Mouse (Mus musculus) hindbrain, embryonic 15.5 days (tissue): ENCODE measurements around the gene Snf8. TPM values are rescaled to one million over a fixed set of nuclear protein-coding genes. Genes with fewer than 3 reads are reported as not detected.

ENCODE experiments used
- ATAC-seq: fragments of 200-750 bp; cut with Nextera tagmentation; 2 replicates; pipeline ENCODE4 v1.8.0; 2017; ENCODE audit warnings: low read depth, moderate number of reproducible peaks, moderate TSS enrichment; ENCODE audit not compliant: low FRiP score
- H3K27ac ChIP-seq: fragments of 300-500 bp; sonication (generic); replicated peaks from 2 replicates; pipeline ENCODE4 v1.5.1; 2015; ENCODE audit warnings: mild to moderate bottlenecking, inconsistent platforms
- H3K27me3 ChIP-seq: fragments of 300-500 bp; sonication (generic); 2 replicates; pipeline ENCODE4 v1.6.1; 2015; ENCODE audit warnings: control low read depth, inconsistent platforms
- H3K36me3 ChIP-seq: fragments of 300-500 bp; sonication (generic); 2 replicates; pipeline ENCODE4 v1.6.1; 2015; ENCODE audit warnings: control low read depth, inconsistent platforms
- H3K4me1 ChIP-seq: fragments of 300-500 bp; sonication (generic); replicated peaks from 2 replicates; pipeline ENCODE4 v1.6.1; 2015; ENCODE audit warnings: control low read depth, inconsistent platforms
- H3K4me2 ChIP-seq: fragments of 300-500 bp; sonication (generic); 2 replicates; pipeline ENCODE4 v1.6.1; 2015; ENCODE audit warnings: moderate library complexity, mild to moderate bottlenecking, inconsistent platforms
- H3K4me3 ChIP-seq: fragments of 300-500 bp; sonication (generic); 2 replicates; pipeline ENCODE4 v1.5.1; 2015; ENCODE audit warnings: mild to moderate bottlenecking, inconsistent platforms
- H3K9ac ChIP-seq: fragments of 300-500 bp; sonication (generic); 2 replicates; pipeline ENCODE4 v1.6.1; 2015; ENCODE audit warnings: inconsistent platforms
- H3K9me3 ChIP-seq: fragments of 300-500 bp; sonication (generic); 2 replicates; pipeline ENCODE4 v1.6.1; 2016; ENCODE audit warnings: control low read depth, inconsistent platforms
- WGBS: fragments of 180-500 bp; shearing (Covaris S2); methylation state at CpG from one replicate; pipeline ENCODE4 v1.1.7; 2015; 5-methylcytosine and 5-hydroxymethylcytosine counted together
- polyA plus RNA-seq: library from polyadenylated mRNA; unstranded; fragments of >200 nt; fragmentation: Nextera tagmentation; extraction: Ambion mirVana; gene quantifications from 2 replicates; pipeline ENCODE4 v1.2.1, GENCODE M21; 2015

Gene Snf8
- polyA plus RNA-seq, 1 experiment from 2014 or later: 129 TPM

DNA sequence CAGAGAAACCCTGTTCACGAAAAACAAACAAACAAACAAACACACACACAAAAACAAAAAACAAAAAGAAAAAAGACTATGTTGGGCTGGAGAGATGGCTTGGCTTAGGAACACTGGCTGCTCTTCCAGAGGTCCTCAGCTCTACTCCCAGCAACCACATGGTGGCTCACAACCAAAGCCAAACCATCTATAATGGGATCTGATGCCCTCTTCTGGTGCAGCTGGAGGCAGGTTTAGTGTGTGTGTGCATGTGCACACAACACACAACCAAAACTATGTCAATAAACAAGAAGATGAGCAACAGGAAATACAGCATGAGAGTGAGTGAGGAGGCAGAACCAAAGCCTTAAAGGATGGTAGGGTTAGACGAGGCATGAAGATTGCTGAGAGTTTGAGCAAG is 3.0 kb upstream of the Snf8 start:
- H3K4me1 ChIP-seq: peaks cover 22% of the 10 kb centered on the region
- no peaks in the 10 kb centered on the region for H3K9me3 ChIP-seq
- H3K9ac ChIP-seq: no peak overlapping the region
- H3K27ac ChIP-seq: no peak overlapping the region
- no peak for ATAC-seq
- H3K4me3 ChIP-seq: no peak overlapping the region
- no peaks in the 10 kb centered on the region for H3K36me3 ChIP-seq
- no peak overlapping the region for H3K4me2 ChIP-seq
- no peaks in the 10 kb centered on the region for H3K27me3 ChIP-seq
- WGBS: 95% methylated on average over 2 of the region's 2 CpGs

DNA sequence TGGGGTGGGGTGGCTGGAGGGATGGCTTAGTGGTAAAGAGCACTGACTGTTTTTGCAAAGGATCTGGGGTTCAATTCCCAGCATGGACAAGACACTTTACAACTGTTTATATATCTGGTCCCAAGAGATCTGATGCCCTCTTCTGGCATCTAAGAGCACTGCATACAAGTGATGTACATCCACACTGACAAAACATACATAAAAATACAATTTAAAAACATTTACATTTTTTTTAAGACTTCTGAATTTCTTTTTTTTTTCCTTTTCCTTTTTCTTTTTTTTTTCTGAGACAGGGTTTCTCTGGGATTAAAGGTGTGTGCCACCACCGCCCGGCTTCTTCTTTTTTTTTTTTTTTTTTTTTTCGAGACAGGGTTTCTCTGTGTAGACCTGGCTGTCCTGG is 1.4 kb upstream of the Snf8 start:
- H3K36me3 ChIP-seq: 0 out of 2 replicates have a peak, but pooled peaks cover 3% of the 10 kb centered on the region
- H3K27me3 ChIP-seq: no peaks in the 10 kb centered on the region

DNA sequence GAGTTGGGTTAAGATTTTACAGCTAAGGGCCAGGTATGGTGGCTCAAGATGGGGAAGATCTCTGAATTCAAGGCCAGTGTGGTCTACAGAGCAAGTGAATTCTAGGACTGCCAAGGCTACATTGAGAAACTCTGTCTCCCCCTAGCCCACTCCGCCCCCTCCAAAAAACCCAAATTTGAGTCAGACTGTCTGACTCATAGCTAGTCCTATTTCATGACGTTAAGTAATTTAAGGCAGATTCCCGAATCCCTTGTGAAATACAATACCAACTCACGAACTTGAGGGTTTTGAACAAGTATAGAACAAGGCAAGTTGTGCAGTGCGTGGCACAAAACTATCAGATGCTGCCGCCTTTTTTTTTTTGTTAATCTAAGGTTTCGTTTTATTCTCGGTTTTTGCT is 569 bp upstream of the Snf8 start:
- Histone ChIP-seq H3K36me3 (peaks cover 11% of the 10 kb centered on the region), H3K27me3 (no peaks in the 10 kb centered on the region), H3K4me3 (peak overlapping the region; percentile 86), H3K9ac (no peak overlapping the region), H3K9me3 (no peaks in the 10 kb centered on the region), H3K27ac (peak overlapping the region; percentile 72; the same call in 1 of the 2 replicates), H3K4me1 (peaks cover 25% of the 10 kb centered on the region), H3K4me2 (peak overlapping the region; percentile 91)
- ATAC-seq: no peak
- 46% methylated on average over 8 of the region's 8 CpGs for WGBS

More for the DNA sequence above, 1.4 kb upstream of the Snf8 start:
- Histone ChIP-seq H3K4me1 (peaks cover 25% of the 10 kb centered on the region), H3K27ac (no peak overlapping the region), H3K9me3 (no peaks in the 10 kb centered on the region), H3K4me2 (no peak overlapping the region), H3K9ac (no peak overlapping the region), H3K4me3 (no peak overlapping the region)
- no peak for ATAC-seq
- 86% methylated on average over 2 of the region's 3 CpGs for WGBS

DNA sequence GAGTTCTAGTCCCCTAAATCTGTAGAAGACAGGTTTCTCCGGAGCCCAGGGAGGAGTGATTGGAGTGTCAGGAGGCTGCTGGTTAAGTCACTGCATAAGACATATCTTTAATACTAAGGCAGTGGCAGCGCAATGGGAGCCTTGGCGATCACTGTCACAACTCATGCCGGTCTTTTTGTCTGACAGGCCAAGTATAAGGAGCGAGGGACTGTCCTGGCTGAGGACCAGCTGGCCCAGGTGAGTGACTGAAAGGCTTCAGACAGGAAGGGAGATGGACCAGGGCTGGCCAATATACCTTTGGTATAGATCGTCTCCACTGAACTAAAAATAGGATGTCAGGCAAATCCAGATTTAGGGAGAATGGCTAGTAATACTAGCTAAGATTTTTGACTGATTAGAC is 448 bp downstream of the Snf8 start:
- ATAC-seq: peak; percentile 48; the same call in 1 of the 2 replicates

DNA sequence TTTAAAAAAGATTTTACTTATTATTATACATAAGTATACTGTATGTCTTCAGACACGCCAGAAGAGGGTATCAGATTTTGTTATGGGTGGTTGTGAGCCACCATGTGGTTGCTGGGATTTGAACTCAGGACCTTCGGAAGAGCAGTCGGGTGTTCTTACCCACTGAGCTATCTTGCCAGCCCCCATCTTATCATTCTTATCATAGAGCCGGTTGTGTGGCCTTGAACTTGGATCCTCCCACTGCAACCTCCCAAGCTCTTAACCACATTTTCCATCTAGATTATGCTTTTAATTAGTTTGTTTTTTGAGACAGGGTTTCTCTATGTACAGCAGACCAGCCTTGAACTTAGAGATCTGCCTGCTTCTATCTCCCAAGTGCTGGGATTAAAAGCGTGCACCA is 2.8 kb downstream of the Snf8 start:
- no peak overlapping the region for H3K27ac ChIP-seq
- no peak for ATAC-seq
- no peaks in the 10 kb centered on the region for H3K27me3 ChIP-seq
- H3K9ac ChIP-seq: no peak overlapping the region
- H3K36me3 ChIP-seq: peaks cover 25% of the 10 kb centered on the region
- H3K4me1 ChIP-seq: peaks cover 25% of the 10 kb centered on the region
- no peak overlapping the region for H3K4me2 ChIP-seq
- H3K9me3 ChIP-seq: no peaks in the 10 kb centered on the region
- 94% methylated on average over 5 of the region's 5 CpGs for WGBS
- H3K4me3 ChIP-seq: no peak overlapping the region

More for the DNA sequence above, 448 bp downstream of the Snf8 start:
- Histone ChIP-seq H3K27ac (peak overlapping the region; percentile 72), H3K9me3 (no peaks in the 10 kb centered on the region), H3K36me3 (peaks cover 15% of the 10 kb centered on the region), H3K9ac (peak overlapping the region; percentile 60), H3K4me1 (peaks cover 25% of the 10 kb centered on the region), H3K4me2 (peak overlapping the region; percentile 91), H3K4me3 (peak overlapping the region; percentile 86), H3K27me3 (no peaks in the 10 kb centered on the region)
- 13% methylated on average over 6 of the region's 6 CpGs for WGBS

DNA sequence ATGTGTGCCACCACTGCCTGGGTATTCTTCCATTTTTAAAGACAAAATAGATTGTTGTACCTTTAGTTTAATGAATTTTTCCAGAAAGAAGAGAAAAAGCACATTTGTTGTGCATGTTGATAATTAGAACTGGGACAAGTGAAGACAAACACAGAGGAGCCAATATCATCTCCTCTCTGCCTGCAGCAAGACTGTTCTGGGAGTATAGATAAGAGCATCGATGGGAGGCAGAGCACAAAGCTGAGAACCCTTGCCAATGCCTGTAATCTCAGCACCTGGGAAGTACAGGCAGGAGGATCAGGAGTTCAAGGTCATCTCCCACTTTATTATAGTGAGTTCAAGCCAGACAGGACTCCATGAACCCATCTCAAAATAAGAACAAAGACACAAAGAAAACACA is 3.9 kb downstream of the Snf8 start:
- no peaks in the 10 kb centered on the region for H3K27me3 ChIP-seq
- ATAC-seq: no peak
- 97% methylated on average over 1 of the region's 1 CpGs for WGBS
- H3K4me1 ChIP-seq: peaks cover 25% of the 10 kb centered on the region
- H3K36me3 ChIP-seq: peaks cover 30% of the 10 kb centered on the region
- no peak overlapping the region for H3K9ac ChIP-seq
- H3K4me3 ChIP-seq: no peak overlapping the region
- H3K27ac ChIP-seq: no peak overlapping the region
- no peak overlapping the region for H3K4me2 ChIP-seq
- no peaks in the 10 kb centered on the region for H3K9me3 ChIP-seq

DNA sequence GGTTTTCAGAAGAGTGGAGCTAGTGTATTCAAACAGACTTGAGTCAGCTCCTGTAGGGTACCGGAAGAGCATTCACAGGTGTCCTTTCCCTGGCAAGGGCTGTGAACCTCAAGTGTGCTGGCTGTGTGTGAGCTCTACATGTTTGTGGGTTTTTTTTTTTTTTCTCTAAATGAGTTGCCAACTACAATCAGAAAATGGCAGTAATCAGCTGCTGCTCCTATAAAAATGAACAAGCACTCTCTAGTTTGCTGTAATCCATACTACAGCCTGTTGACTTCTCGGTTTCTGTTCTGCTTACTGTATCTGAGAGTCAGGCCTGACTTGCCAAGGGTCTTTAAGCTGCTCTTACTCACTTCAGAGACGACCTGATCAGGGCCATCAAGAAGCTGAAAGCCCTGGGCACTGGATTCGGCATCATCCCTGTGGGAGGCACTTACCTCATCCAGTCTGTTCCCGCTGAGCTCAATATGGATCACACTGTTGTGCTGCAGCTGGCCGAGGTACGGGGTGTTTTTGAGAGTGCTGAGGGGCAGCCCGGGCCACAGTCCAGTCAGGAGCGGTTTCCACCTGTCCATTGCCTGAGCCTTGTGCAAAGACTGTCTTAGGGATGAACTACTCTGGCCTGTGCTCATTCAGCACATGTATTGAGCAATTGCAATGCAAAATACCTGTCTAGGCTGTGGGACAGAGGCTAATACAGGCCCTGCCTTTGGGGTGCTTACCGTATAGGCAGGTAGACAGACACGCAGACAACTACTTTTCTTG is 10.3 kb downstream of the Snf8 start:
- no peaks in the 10 kb centered on the region for H3K4me1 ChIP-seq
- H3K27me3 ChIP-seq: no peaks in the 10 kb centered on the region
- no peak overlapping the region for H3K4me3 ChIP-seq
- 92% methylated on average over 11 of the region's 11 CpGs for WGBS
- no peak for ATAC-seq
- no peak overlapping the region for H3K27ac ChIP-seq
- H3K36me3 ChIP-seq: peaks cover 63% of the 10 kb centered on the region
- H3K4me2 ChIP-seq: no peak overlapping the region
- no peak overlapping the region for H3K9ac ChIP-seq
- no peaks in the 10 kb centered on the region for H3K9me3 ChIP-seq

DNA sequence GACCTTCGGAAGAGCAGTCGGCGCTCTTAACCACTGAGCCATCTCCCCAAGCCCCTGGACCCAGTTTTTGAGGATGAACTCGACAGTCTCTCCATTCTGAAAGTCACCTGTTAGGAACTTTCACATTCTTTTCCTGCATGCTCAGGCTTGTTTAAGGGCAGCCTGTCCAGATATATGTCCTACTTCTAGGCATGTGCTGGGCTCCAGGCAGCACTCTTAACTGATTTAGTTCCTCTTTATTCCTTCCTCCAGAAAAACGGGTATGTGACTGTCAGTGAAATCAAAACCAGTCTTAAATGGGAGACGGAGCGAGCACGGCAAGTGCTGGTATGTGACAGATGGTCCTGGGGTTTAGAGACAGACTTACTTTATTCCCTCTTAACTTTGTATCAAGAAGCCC is 11.3 kb downstream of the Snf8 start:
- WGBS: 87% methylated on average over 8 of the region's 8 CpGs
- Histone ChIP-seq H3K36me3 (peaks cover 69% of the 10 kb centered on the region), H3K9me3 (no peaks in the 10 kb centered on the region)

DNA sequence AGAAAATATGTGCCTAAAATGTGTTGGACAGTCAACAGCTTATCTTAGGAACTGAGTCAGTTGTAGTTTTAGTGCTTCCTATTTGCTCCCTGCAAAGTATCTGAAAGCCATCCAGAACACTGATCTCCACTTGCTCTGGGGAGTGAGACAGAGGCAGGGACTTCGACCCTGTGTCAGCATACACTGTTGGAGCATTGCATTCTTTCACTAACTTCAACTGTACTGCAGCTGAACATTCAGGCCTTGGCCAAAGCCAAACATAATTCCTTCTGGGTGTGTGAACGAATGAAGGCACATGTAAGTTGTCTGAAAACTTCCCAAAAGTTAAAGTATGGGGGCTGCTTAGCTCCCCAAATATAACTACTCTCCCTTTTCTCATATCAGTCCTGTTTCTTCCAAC is 12.1 kb downstream of the Snf8 start:
- 97% methylated on average over 2 of the region's 2 CpGs for WGBS
- no peaks in the 10 kb centered on the region for H3K9me3 ChIP-seq
- H3K27ac ChIP-seq: no peak overlapping the region
- ATAC-seq: no peak
- no peak overlapping the region for H3K4me2 ChIP-seq
- H3K36me3 ChIP-seq: peaks cover 71% of the 10 kb centered on the region
- H3K27me3 ChIP-seq: no peaks in the 10 kb centered on the region
- H3K4me1 ChIP-seq: no peaks in the 10 kb centered on the region
- no peak overlapping the region for H3K4me3 ChIP-seq
- no peak overlapping the region for H3K9ac ChIP-seq

More for the DNA sequence above, 11.3 kb downstream of the Snf8 start:
- no peaks in the 10 kb centered on the region for H3K4me1 ChIP-seq
- no peaks in the 10 kb centered on the region for H3K27me3 ChIP-seq
- no peak overlapping the region for H3K4me2 ChIP-seq
- ATAC-seq: no peak
- no peak overlapping the region for H3K27ac ChIP-seq
- H3K4me3 ChIP-seq: no peak overlapping the region
- H3K9ac ChIP-seq: no peak overlapping the region

DNA sequence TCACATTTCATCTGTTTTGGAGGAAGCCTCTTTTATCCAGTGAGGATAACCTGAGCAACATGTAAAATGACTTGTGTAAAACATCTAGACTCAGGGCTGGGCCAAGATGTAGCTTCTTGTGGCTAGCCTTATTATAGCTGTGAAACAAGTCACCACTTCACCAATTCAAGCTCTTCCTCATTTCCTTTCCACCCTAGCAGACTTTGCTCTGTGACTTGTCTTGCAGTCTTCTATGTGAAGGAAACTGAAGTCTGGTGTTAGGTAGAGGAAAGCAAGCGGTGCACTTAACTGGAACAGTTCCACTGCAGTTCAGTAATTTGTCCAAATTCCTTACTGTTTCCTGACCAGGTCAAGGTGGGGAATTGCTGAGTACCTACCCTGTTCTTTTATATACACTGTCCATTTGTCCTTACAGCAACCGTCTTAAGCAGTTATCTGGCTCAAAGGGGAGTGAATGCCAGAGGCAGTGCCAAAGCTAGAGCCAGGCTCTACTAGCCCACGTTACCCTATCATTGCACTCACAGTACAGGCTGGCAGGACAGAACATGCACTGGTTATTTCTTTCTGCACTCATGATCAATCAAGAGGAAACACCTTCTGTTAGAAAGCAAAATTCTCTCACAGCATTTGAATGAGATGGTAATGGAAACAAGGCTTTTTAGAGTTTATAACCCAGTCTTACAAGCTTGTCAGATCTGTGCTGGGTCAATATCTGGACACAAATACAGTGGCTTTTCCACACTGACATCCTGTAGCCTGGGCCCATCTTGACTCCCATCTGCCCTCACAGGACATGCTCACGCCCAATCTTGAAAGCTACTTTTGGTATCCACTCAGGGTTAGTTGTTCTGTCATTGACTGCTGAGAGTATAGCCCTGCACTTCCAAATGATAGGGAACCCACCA is 13.0 kb downstream of the Snf8 start:
- no peak for ATAC-seq
- Histone ChIP-seq H3K36me3 (peaks cover 76% of the 10 kb centered on the region), H3K4me3 (no peak overlapping the region), H3K9ac (no peak overlapping the region), H3K9me3 (no peaks in the 10 kb centered on the region), H3K4me2 (no peak overlapping the region), H3K4me1 (no peaks in the 10 kb centered on the region), H3K27ac (no peak overlapping the region), H3K27me3 (no peaks in the 10 kb centered on the region)
- 85% methylated on average over 4 of the region's 4 CpGs for WGBS

DNA sequence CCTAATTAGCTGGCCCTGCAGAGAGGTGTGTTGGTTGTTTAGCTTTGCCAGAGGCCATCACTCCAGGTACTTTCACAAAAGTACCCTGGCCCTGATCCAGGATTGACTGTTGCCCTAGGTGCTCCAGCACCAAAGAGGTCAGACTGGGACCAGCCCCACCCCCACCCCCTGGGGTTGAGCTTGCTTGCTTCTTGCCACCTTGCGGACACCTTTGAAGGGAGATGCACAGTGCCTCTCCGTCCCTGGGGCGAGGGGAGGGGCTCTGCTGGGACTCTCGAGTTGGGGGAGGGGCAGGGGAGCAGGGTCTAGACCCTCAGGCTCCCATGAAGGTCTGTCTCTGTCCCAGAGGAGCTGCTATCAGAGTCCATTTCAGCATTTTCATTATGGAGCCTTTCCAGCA is 15.3 kb downstream of the Snf8 start:
- no peaks in the 10 kb centered on the region for H3K9me3 ChIP-seq
- no peaks in the 10 kb centered on the region for H3K27me3 ChIP-seq
- H3K4me3 ChIP-seq: no peak overlapping the region
- 80% methylated on average over 4 of the region's 4 CpGs for WGBS
- H3K27ac ChIP-seq: no peak overlapping the region
- no peak overlapping the region for H3K4me2 ChIP-seq
- no peaks in the 10 kb centered on the region for H3K4me1 ChIP-seq
- no peak overlapping the region for H3K9ac ChIP-seq
- ATAC-seq: no peak
- H3K36me3 ChIP-seq: peaks cover 80% of the 10 kb centered on the region

DNA sequence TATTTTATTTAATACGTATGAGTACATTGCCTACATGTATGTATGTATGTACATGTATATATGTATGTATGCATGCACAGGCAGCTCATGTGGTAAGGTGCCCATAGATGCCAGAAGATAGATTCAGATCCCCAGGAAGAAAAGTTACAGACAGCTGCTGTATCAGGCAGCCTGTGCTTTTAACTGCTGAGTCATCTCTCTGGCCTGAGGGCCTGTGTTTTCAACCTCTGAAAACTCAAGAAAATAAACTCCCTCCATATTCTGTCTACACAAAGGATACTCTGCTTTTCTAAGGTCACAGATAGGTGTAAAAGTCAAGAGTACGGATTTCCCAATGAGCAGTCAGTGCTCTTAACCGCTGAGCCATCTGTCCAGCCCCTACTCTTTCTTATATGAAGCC is 16.2 kb downstream of the Snf8 start:
- H3K4me1 ChIP-seq: no peaks in the 10 kb centered on the region
- no peak overlapping the region for H3K9ac ChIP-seq
- ATAC-seq: no peak
- 98% methylated on average over 3 of the region's 3 CpGs for WGBS
- H3K9me3 ChIP-seq: no peaks in the 10 kb centered on the region
- no peak overlapping the region for H3K4me3 ChIP-seq
- H3K27ac ChIP-seq: no peak overlapping the region
- H3K36me3 ChIP-seq: peaks cover 81% of the 10 kb centered on the region
- H3K4me2 ChIP-seq: no peak overlapping the region
- H3K27me3 ChIP-seq: no peaks in the 10 kb centered on the region
